Mouse (Mus musculus) left cerebral cortex, adult 2 months (tissue): ENCODE data around the gene Dnmbp. TPM values are rescaled to one million over a fixed set of nuclear protein-coding genes. Genes with fewer than 3 reads are reported as not detected.

Source experiments
- DNase-seq, 2 experiments: peaks; one replicate each; pipeline ENCODE4 v3.0.0; 2021 to 2022; ENCODE audit warnings: low spot score in 2 of 2, mixed read lengths in 1 of 2; ENCODE audit errors: extremely low spot score in 1 of 2
- H3K27ac ChIP-seq: fragments of 200-600 bp; 2 replicates; pipeline ENCODE4 v1.8.1; 2022
- H3K4me3 ChIP-seq: fragments of 200-600 bp; 2 replicates; pipeline ENCODE4 v1.8.1; 2022
- CTCF ChIP-seq: fragments of 200-600 bp; IDR thresholded peaks from 2 replicates; pipeline ENCODE4 v1.8.1; 2022; ENCODE audit warnings: antibody characterized with exemption, mild to moderate bottlenecking, moderate library complexity
- intact Hi-C: fragments of 180-260 bp; cut with DNase I; formaldehyde crosslinking; loops from one replicate; pipeline ENCODE4 v1.15.1; 2025
- total RNA-seq, 2 experiments: library from RNA; stranded (reverse); gene quantifications; 2 replicates each; pipeline ENCODE4 v1.2.3; 2021

Gene Dnmbp
- total RNA-seq, 2 experiments from 2014 or later, result 13.8 to 14.1 TPM

DNA sequence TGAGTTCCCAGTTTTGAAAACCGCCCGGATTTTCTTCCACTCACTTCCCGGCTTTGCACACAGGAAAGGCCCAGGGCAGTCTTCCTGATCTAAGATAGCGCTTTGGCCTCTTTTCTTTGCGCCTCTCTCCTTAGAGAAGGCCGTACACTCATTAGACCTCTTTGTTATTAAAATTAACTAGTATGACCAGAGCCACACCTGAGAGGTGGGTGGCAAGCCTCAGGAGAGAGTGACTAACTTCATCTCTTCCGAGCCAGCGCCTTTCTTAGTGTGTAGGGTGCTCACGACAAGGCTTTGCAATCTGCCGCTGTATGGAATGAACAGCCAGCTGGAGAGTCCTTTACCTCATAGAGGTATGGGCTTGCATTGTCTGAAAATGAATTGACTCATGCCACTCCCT, 136.1 kb downstream of the Dnmbp start:
- intact Hi-C loops, result no loop called here
- Histone ChIP-seq H3K27ac (no peak overlapping the region), H3K4me3 (no peak overlapping the region)
- no peak for DNase-seq
- no peak for TF ChIP-seq CTCF

DNA sequence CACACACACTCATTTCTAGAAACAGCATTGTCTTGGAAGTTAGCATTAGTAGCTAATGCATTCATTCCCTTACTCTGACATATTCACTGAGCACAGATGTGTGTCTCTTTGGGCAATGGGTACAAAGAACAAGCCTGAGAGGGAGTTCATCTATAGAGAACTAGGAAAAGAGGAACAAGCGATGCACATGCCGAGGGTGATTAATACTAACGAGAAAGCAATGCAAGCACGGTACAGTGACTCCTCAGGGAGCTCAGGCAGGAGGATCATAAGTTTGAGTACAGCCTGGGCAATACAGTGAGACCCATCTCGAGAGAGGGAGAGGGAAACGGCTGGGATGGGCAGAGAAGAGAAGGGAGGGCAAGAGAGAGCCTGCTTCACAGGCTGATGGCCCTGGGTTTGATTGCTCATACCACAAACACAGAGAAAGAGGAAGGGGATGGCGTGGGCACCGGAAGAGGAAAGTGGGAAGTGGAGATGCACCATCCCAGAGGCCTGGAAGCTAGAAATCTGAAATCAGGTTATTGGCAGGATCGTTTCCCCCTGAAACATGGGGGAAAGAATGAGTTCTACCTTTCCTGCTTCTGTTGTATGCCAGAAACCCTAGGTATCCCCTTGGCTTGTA, 138.5 kb downstream of the Dnmbp start:
- H3K27ac ChIP-seq, result no peak overlapping the region

DNA sequence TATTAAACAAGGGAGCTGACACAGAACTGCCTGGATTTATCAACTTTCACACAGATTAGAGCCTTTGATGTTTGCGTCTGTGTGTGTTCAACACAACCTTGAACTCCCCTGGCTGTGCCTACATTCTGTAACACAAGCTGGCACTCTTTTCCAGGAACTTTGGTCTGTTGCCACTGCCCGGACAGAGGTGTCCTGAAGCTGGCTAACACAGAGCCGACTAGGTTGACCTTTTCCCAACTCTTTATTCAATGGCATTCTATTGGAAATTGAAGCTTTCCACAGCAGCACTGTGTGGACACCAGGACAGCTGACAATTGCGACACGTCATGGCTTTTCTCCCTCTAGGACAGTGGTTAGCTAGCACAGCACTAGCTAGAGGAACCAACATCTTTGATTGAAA, 142.8 kb downstream of the Dnmbp start:
- H3K27ac ChIP-seq, result no peak overlapping the region
- intact Hi-C loops, result no loop called here
- DNase-seq, result no peak
- no peak for TF ChIP-seq CTCF
- no peak overlapping the region for H3K4me3 ChIP-seq

More for the DNA sequence above, 138.5 kb downstream of the Dnmbp start:
- no peak for DNase-seq
- TF ChIP-seq CTCF, result no peak
- no peak overlapping the region for H3K4me3 ChIP-seq
- intact Hi-C loops, result no loop called here

Other genes with a start within 250 kb of the Dnmbp start
- 1 to 10 TPM; 6.1 to 6.9 TPM for gene Cutc, start 187.2 kb downstream of the Dnmbp start, total RNA-seq
- 10 to 100 TPM; 13.9 to 15.5 TPM for gene Cox15, start 187.2 kb downstream of the Dnmbp start, total RNA-seq
- under 1 TPM; 0.23 to 0.25 TPM for gene Abcc2, start 158.0 kb downstream of the Dnmbp start, total RNA-seq
- under 1 TPM; 0.16 TPM for gene Cpn1, start 46.4 kb upstream of the Dnmbp start, total RNA-seq
- gene Cyp2c23, start 89.0 kb upstream of the Dnmbp start, total RNA-seq, result under 1 TPM; 0.19 to 0.25 TPM
- 10 to 100 TPM; 20.8 to 22.3 TPM for gene Erlin1, start 129.6 kb upstream of the Dnmbp start, total RNA-seq
- 10 to 100 TPM; 52.7 to 58.6 TPM for gene Chuk, start 167.3 kb upstream of the Dnmbp start, total RNA-seq
- 10 to 100 TPM; 17.3 to 19.4 TPM for gene Cwf19l1, start 195.7 kb upstream of the Dnmbp start, total RNA-seq
- 10 to 100 TPM; 57.7 to 66.7 TPM for gene Bloc1s2, start 206.3 kb upstream of the Dnmbp start, total RNA-seq